Mouse (Mus musculus): ENCODE data around the gene Crip3. TPM values are rescaled to one million over a fixed set of nuclear protein-coding genes. Genes with fewer than 3 reads are reported as not detected.

The Crip3 gene
- not detected for polyA plus RNA-seq (2014; fragmentation: Illumina TruSeq; extraction: RNeasy Lipid Tissue Mini Kit (QIAGEN cat#74804); ENCODE audit: low read depth, low replicate concordance)

DNA sequence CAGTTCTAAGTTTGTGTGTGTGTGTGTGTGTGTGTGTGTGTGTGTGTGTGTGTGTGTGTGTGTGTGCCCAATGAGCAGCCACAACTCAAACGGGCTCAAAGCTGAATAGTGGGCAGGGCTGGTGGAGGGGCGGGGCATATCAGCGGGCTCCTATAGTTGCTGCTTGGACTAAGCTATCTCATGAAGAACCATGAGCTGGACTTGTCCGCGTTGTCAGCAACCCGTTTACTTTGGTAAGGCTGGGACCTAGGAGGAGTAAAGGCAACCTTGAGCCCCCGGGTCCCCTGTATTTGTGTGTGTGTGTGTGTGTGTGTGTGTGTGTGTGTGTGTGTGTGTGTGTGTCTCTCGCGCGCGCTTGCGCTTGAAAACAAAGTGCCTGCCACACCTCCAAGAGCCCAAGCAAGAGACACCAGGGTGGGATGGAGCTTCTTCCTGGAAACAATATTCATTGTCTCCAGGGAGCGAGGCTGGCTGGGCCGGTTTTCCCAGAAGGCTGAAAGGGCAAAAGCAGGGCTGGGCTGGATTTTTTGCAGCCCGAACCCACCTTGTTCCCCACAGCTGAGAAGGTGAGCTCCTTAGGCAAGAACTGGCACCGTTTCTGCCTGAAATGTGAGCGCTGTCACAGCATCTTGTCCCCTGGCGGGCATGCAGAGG lies at the start of gene Crip3:
Gene Crip3, plus strand, starts transcription at position 166 of the 654 bp plus-strand sequence.

DNA sequence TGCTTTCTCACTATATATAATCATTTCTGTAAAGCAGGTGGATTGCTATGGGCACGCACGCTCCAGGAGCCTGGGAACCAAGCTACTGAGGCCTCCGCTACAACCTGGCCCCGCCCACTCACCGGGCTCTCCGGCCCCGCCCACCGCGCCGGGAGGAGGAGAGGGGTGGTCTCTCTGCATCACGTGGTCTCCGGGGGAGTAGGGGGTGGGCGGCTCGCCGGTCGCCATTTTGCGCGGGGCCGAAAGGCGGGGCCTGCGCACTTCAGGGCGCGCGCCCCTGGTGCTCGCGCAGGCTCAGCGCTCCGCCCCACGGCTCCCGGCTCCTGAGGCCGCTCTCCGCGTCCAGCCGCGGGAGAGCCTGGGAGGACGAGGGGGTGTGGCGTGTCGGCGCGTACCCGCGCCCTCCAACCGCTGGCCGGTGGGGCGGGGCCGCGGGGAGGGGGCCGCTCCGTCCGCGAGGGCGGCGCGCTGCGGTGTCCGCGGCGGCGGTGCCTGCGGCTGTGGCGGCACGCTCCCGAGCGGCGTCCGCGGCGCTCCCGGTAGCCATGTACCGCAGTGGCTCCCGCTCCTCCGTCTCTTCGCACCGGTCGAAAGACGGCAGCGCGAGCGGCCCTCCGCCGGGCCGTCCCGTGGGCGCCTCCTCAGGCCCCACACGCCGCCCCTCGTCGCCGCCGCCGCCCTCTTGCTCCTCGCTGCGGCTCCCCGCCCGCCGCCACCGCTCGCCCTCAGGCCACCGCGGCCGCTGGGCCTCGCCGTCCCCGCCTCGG lies 45.2 kb upstream of the Crip3 start, which contains the start of gene Zfp318:
Gene Zfp318, plus strand, starts transcription at position 438 of the 767 bp plus-strand sequence.

DNA sequence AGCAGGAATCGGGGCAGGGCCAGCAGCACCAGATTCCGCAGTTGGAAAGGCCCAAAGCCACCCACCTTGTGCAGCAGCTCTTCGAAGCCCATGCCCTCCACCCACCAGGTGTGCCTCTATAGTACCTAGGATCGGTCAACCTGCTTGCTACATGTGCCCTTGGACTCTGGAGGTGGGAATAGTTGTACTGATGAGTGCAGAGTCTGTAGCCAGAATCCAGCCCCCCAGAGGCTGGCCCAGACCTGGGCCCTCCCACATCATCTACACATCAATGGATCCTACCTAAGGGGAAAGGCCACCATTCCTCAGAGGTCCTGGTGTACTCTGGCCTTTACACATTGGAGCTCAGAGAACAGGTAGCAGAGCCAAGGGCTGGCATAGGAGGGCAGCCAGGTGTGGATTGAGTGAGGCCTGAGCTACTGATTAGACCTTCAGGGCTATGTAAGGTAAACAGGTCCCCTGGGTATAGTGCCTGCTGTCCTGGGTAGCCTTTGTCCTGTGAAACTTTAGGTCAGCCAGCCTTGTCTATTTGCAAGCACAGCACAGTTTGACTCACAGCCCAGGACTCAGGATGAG lies 9.7 kb downstream of the Crip3 start, which contains the start of gene Slc22a7:
Gene Slc22a7, minus strand, starts transcription at position 160 of the 576 bp plus-strand sequence.

Other genes with a start within 250 kb of the Crip3 start
- 3.5 TPM for gene Polh, start 226.3 kb upstream of the Crip3 start, polyA plus RNA-seq (2014; fragmentation: Illumina TruSeq; extraction: RNeasy Lipid Tissue Mini Kit (QIAGEN cat#74804); ENCODE audit: low read depth, low replicate concordance)
- 5.1 TPM for gene Xpo5, start 226.1 kb upstream of the Crip3 start, polyA plus RNA-seq (2014; fragmentation: Illumina TruSeq; extraction: RNeasy Lipid Tissue Mini Kit (QIAGEN cat#74804); ENCODE audit: low read depth, low replicate concordance)
- gene Polr1c, start 180.9 kb upstream of the Crip3 start, polyA plus RNA-seq (2014; fragmentation: Illumina TruSeq; extraction: RNeasy Lipid Tissue Mini Kit (QIAGEN cat#74804); ENCODE audit: low read depth, low replicate concordance): 6.4 TPM
- 3.2 TPM for gene Yipf3, start 180.8 kb upstream of the Crip3 start, polyA plus RNA-seq (2014; fragmentation: Illumina TruSeq; extraction: RNeasy Lipid Tissue Mini Kit (QIAGEN cat#74804); ENCODE audit: low read depth, low replicate concordance)
- not detected for gene Lrrc73, start 175.4 kb upstream of the Crip3 start, polyA plus RNA-seq (2014; fragmentation: Illumina TruSeq; extraction: RNeasy Lipid Tissue Mini Kit (QIAGEN cat#74804); ENCODE audit: low read depth, low replicate concordance)
- gene Tjap1, start 145.9 kb upstream of the Crip3 start, polyA plus RNA-seq (2014; fragmentation: Illumina TruSeq; extraction: RNeasy Lipid Tissue Mini Kit (QIAGEN cat#74804); ENCODE audit: low read depth, low replicate concordance): 0.82 TPM
- gene Dlk2, start 131.5 kb upstream of the Crip3 start, polyA plus RNA-seq (2014; fragmentation: Illumina TruSeq; extraction: RNeasy Lipid Tissue Mini Kit (QIAGEN cat#74804); ENCODE audit: low read depth, low replicate concordance): not detected
- 0.64 TPM for gene Abcc10, start 100.6 kb upstream of the Crip3 start, polyA plus RNA-seq (2014; fragmentation: Illumina TruSeq; extraction: RNeasy Lipid Tissue Mini Kit (QIAGEN cat#74804); ENCODE audit: low read depth, low replicate concordance)
- 19.5 TPM for gene Zfp318, start 45.2 kb upstream of the Crip3 start, polyA plus RNA-seq (2014; fragmentation: Illumina TruSeq; extraction: RNeasy Lipid Tissue Mini Kit (QIAGEN cat#74804); ENCODE audit: low read depth, low replicate concordance)
- 3.3 TPM for gene Slc22a7, start 9.5 kb downstream of the Crip3 start, polyA plus RNA-seq (2014; fragmentation: Illumina TruSeq; extraction: RNeasy Lipid Tissue Mini Kit (QIAGEN cat#74804); ENCODE audit: low read depth, low replicate concordance)
- gene Ttbk1, start 58.7 kb downstream of the Crip3 start, polyA plus RNA-seq (2014; fragmentation: Illumina TruSeq; extraction: RNeasy Lipid Tissue Mini Kit (QIAGEN cat#74804); ENCODE audit: low read depth, low replicate concordance): 0.05 TPM
- 3.6 TPM for gene Dnph1, start 67.8 kb downstream of the Crip3 start, polyA plus RNA-seq (2014; fragmentation: Illumina TruSeq; extraction: RNeasy Lipid Tissue Mini Kit (QIAGEN cat#74804); ENCODE audit: low read depth, low replicate concordance)
- gene Cul9, start 117.5 kb downstream of the Crip3 start, polyA plus RNA-seq (2014; fragmentation: Illumina TruSeq; extraction: RNeasy Lipid Tissue Mini Kit (QIAGEN cat#74804); ENCODE audit: low read depth, low replicate concordance): 0.87 TPM
- 0.29 TPM for gene Srf, start 127.2 kb downstream of the Crip3 start, polyA plus RNA-seq (2014; fragmentation: Illumina TruSeq; extraction: RNeasy Lipid Tissue Mini Kit (QIAGEN cat#74804); ENCODE audit: low read depth, low replicate concordance)
- not detected for gene Ptk7, start 200.6 kb downstream of the Crip3 start, polyA plus RNA-seq (2014; fragmentation: Illumina TruSeq; extraction: RNeasy Lipid Tissue Mini Kit (QIAGEN cat#74804); ENCODE audit: low read depth, low replicate concordance)
- gene Klc4, start 217.1 kb downstream of the Crip3 start, polyA plus RNA-seq (2014; fragmentation: Illumina TruSeq; extraction: RNeasy Lipid Tissue Mini Kit (QIAGEN cat#74804); ENCODE audit: low read depth, low replicate concordance): 1.0 TPM
- 3.9 TPM for gene Mrpl2, start 217.3 kb downstream of the Crip3 start, polyA plus RNA-seq (2014; fragmentation: Illumina TruSeq; extraction: RNeasy Lipid Tissue Mini Kit (QIAGEN cat#74804); ENCODE audit: low read depth, low replicate concordance)
- 0.19 TPM for gene Cul7, start 221.4 kb downstream of the Crip3 start, polyA plus RNA-seq (2014; fragmentation: Illumina TruSeq; extraction: RNeasy Lipid Tissue Mini Kit (QIAGEN cat#74804); ENCODE audit: low read depth, low replicate concordance)
- 3.1 TPM for gene Rrp36, start 245.4 kb downstream of the Crip3 start, polyA plus RNA-seq (2014; fragmentation: Illumina TruSeq; extraction: RNeasy Lipid Tissue Mini Kit (QIAGEN cat#74804); ENCODE audit: low read depth, low replicate concordance)
- 11.7 TPM for gene Mea1, start 249.9 kb downstream of the Crip3 start, polyA plus RNA-seq (2014; fragmentation: Illumina TruSeq; extraction: RNeasy Lipid Tissue Mini Kit (QIAGEN cat#74804); ENCODE audit: low read depth, low replicate concordance)